Mouse (Mus musculus): ENCODE results near the gene Pabpn1. TPM values are rescaled to one million over a fixed set of nuclear protein-coding genes. Genes with fewer than 3 reads are reported as not detected.

Pabpn1 gene
- polyA plus RNA-seq, 1 experiment from 2014 or later = 135 TPM

- H3K4me1 ChIP-seq (ENCODE audit: insufficient read depth, low read length) = peaks cover 20% of the 10 kb centered on the region
- peak; percentile 92 for ATAC-seq (ENCODE audit: low FRiP score, low TSS enrichment)
- WGBS = 0% methylated on average over 28 of the region's 28 CpGs
- peak within 1 kb of the TSS; percentile 98 for H3K4me2 ChIP-seq (replicated peaks; ENCODE audit: low read depth, low read length)
- H3K9ac ChIP-seq (replicated peaks; ENCODE audit: low read length) = peak within 1 kb of the TSS; percentile 85
- peak within 1 kb of the TSS; percentile 75 for H3K27ac ChIP-seq (ENCODE audit: low read length)
- H3K36me3 ChIP-seq (ENCODE audit: insufficient read depth, low read length) = peaks cover 19% of the 10 kb centered on the region
- H3K27me3 ChIP-seq (ENCODE audit: insufficient read depth, low read length) = no peaks in the 10 kb centered on the region
- no peaks in the 10 kb centered on the region for H3K9me3 ChIP-seq (ENCODE audit: low read length)
- H3K4me3 ChIP-seq (ENCODE audit: low read length) = peak within 1 kb of the TSS; percentile 86
Observed at GRCm38 (mm10) chr14:54912886-54913285, 20.6 kb downstream of the Pabpn1 start, which contains the start of gene Slc22a17. Slc22a17 (minus strand) TSS chr14:54913132.

DNA sequence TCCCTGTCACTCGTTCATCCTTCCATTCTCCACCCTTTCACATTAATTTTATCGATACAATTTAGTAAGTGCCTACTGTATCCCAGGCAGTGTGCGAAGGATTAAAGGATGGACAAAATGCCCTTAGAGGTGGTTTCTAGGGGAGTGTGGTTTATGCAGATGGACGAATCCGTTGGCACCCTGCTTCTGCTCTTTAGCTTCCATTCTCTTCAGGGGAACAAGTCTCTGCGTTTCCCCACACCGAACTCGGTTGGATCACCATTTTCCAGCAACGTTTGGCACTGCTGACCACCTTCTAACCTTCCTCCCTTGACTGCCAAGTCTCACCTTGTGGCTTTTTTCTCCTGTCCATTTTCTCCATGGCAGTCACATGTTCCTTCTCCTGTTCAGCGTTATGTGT, 21.0 kb downstream of the Pabpn1 start:
- WGBS = 16% methylated on average over 10 of the region's 10 CpGs
- H3K4me3 ChIP-seq (ENCODE audit: low read length) = peak overlapping the region; percentile 86
- H3K9me3 ChIP-seq (ENCODE audit: low read length) = no peaks in the 10 kb centered on the region
- H3K9ac ChIP-seq (replicated peaks; ENCODE audit: low read length) = peak overlapping the region; percentile 85
- peaks cover 20% of the 10 kb centered on the region for H3K4me1 ChIP-seq (ENCODE audit: insufficient read depth, low read length)
- no peak; the same call in 1 of the 2 replicates for ATAC-seq (ENCODE audit: low FRiP score, low TSS enrichment)
- peak overlapping the region; percentile 98 for H3K4me2 ChIP-seq (replicated peaks; ENCODE audit: low read depth, low read length)
- peaks cover 18% of the 10 kb centered on the region for H3K36me3 ChIP-seq (ENCODE audit: insufficient read depth, low read length)
- H3K27ac ChIP-seq (ENCODE audit: low read length) = no peak overlapping the region
- no peaks in the 10 kb centered on the region for H3K27me3 ChIP-seq (ENCODE audit: insufficient read depth, low read length)

- H3K27ac ChIP-seq (ENCODE audit: low read length) = no peak overlapping the region
- H3K4me2 ChIP-seq (replicated peaks; ENCODE audit: low read depth, low read length) = no peak overlapping the region
- peaks cover 48% of the 10 kb centered on the region for H3K36me3 ChIP-seq (ENCODE audit: insufficient read depth, low read length)
- peaks cover 13% of the 10 kb centered on the region for H3K9me3 ChIP-seq (ENCODE audit: low read length)
- H3K9ac ChIP-seq (replicated peaks; ENCODE audit: low read length) = no peak overlapping the region
- no peaks in the 10 kb centered on the region for H3K27me3 ChIP-seq (ENCODE audit: insufficient read depth, low read length)
- no peak overlapping the region for H3K4me3 ChIP-seq (ENCODE audit: low read length)
- ATAC-seq (ENCODE audit: low FRiP score, low TSS enrichment) = no peak
- peaks cover 20% of the 10 kb centered on the region for H3K4me1 ChIP-seq (ENCODE audit: insufficient read depth, low read length)
- 88% methylated on average over 16 of the region's 16 CpGs for WGBS
Observed at GRCm38 (mm10) chr14:54920076-54920685, 27.9 kb downstream of the Pabpn1 start.

DNA sequence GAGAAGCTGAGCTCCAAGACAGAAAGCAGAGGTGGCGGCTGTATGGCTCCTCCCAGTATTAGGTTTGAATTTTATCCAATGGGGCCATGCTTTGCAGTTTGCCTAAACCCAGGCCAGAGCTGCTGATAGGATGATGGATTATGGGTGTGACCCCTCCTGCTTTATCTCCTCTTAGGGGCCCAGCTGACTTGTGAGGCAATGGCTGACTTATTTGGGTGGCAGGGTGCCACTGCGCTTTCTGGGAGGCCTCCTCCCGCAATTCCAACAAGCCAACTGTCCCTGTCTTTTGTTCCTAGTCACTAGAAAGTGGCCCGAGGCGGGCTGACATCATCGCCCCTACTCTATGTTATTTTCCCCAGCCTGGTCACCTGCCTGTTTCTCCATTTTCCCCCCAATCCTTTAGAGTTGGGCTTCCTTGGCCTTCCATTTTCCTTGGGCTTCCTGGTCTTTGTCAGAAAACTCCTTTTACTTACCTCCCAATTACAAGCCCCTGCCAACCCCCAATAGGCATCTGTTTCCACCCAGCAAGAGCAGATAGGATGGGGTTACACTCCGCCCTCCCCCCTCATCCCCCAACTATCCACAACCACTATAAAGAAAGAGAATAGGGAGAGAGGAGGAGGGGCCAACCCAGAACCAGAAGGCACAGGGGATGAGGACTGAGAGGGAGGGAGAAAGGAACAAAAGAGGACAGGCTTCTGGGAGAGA, 32.5 kb downstream of the Pabpn1 start:
- peaks cover 22% of the 10 kb centered on the region; the same call in 1 of the 2 replicates for H3K36me3 ChIP-seq (ENCODE audit: insufficient read depth, low read length)
- peaks cover 35% of the 10 kb centered on the region for H3K4me1 ChIP-seq (ENCODE audit: insufficient read depth, low read length)
- H3K27me3 ChIP-seq (ENCODE audit: insufficient read depth, low read length) = 0 out of 2 replicates have a peak, but pooled peaks cover 2% of the 10 kb centered on the region
- peak overlapping the region; percentile 99 for H3K27ac ChIP-seq (ENCODE audit: low read length)
- 16% methylated on average over 7 of the region's 7 CpGs for WGBS
- H3K4me3 ChIP-seq (ENCODE audit: low read length) = peak overlapping the region; percentile 55
- H3K4me2 ChIP-seq (replicated peaks; ENCODE audit: low read depth, low read length) = peak overlapping the region; percentile 81
- ATAC-seq (ENCODE audit: low FRiP score, low TSS enrichment) = peak; percentile 63
- H3K9me3 ChIP-seq (ENCODE audit: low read length) = peaks cover 13% of the 10 kb centered on the region
- H3K9ac ChIP-seq (replicated peaks; ENCODE audit: low read length) = peak overlapping the region; percentile 82

- Histone ChIP-seq H3K4me2 (replicated peaks; ENCODE audit: low read depth, low read length) (peak within 1 kb of the TSS; percentile 81), H3K4me1 (ENCODE audit: insufficient read depth, low read length) (peaks cover 36% of the 10 kb centered on the region), H3K27me3 (ENCODE audit: insufficient read depth, low read length) (0 out of 2 replicates have a peak, but pooled peaks cover 2% of the 10 kb centered on the region), H3K9me3 (ENCODE audit: low read length) (peaks cover 13% of the 10 kb centered on the region), H3K4me3 (ENCODE audit: low read length) (peak within 1 kb of the TSS; percentile 55), H3K27ac (ENCODE audit: low read length) (peak within 1 kb of the TSS; percentile 99), H3K36me3 (ENCODE audit: insufficient read depth, low read length) (peaks cover 15% of the 10 kb centered on the region; the same call in 1 of the 2 replicates), H3K9ac (replicated peaks; ENCODE audit: low read length) (peak within 1 kb of the TSS; percentile 82)
- WGBS = 2% methylated on average over 57 of the region's 57 CpGs
- peak; percentile 72 for ATAC-seq (ENCODE audit: low FRiP score, low TSS enrichment)
Observed at GRCm38 (mm10) chr14:54925349-54926342, 33.3 kb downstream of the Pabpn1 start, which contains the start of gene Efs. Efs (minus strand) TSS chr14:54926126.

- Histone ChIP-seq H3K4me1 (ENCODE audit: insufficient read depth, low read length) (peaks cover 32% of the 10 kb centered on the region), H3K4me3 (ENCODE audit: low read length) (peak overlapping the region; percentile 55), H3K27ac (ENCODE audit: low read length) (peak overlapping the region; percentile 99), H3K4me2 (replicated peaks; ENCODE audit: low read depth, low read length) (peak overlapping the region; percentile 81), H3K9me3 (ENCODE audit: low read length) (peaks cover 5% of the 10 kb centered on the region; the same call in 1 of the 2 replicates), H3K9ac (replicated peaks; ENCODE audit: low read length) (peak overlapping the region; percentile 82), H3K27me3 (ENCODE audit: insufficient read depth, low read length) (0 out of 2 replicates have a peak, but pooled peaks cover 2% of the 10 kb centered on the region), H3K36me3 (ENCODE audit: insufficient read depth, low read length) (peaks cover 6% of the 10 kb centered on the region; the same call in 1 of the 2 replicates)
- WGBS = under 1% methylated on average over 44 of the region's 58 CpGs
- ATAC-seq (ENCODE audit: low FRiP score, low TSS enrichment) = peak; percentile 87
Observed at GRCm38 (mm10) chr14:54926401-54927158, 34.3 kb downstream of the Pabpn1 start.

DNA sequence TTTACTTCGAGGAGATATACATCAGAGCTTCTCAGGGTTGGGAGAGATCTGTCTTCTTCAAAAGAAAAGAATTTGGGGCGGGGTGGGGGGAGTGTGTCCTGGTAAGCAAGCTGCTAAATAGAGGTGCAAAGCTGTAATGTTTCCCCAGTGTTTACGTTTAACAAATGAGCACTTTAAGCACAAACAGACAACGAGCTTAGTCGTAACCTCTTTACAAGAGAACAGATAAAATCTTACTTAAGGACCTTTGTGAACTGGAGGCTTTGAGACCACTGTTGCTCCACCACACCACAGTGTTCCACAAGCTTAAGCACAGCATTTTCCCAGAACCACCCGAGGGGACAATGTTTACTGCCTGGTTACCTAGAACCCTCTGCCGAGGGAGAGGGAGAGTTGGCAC, 35.0 kb downstream of the Pabpn1 start:
- Histone ChIP-seq H3K27me3 (ENCODE audit: insufficient read depth, low read length) (0 out of 2 replicates have a peak, but pooled peaks cover 2% of the 10 kb centered on the region), H3K4me1 (ENCODE audit: insufficient read depth, low read length) (peaks cover 32% of the 10 kb centered on the region), H3K9me3 (ENCODE audit: low read length) (no peaks in the 10 kb centered on the region), H3K27ac (ENCODE audit: low read length) (peak overlapping the region; percentile 99), H3K4me2 (replicated peaks; ENCODE audit: low read depth, low read length) (peak overlapping the region; percentile 81), H3K4me3 (ENCODE audit: low read length) (peak overlapping the region; percentile 55), H3K9ac (replicated peaks; ENCODE audit: low read length) (peak overlapping the region; percentile 82), H3K36me3 (ENCODE audit: insufficient read depth, low read length) (no peaks in the 10 kb centered on the region)
- 10% methylated on average over 7 of the region's 7 CpGs for WGBS
- ATAC-seq (ENCODE audit: low FRiP score, low TSS enrichment) = no peak

GRCm38 (mm10) chr14:54929801-54930200, 37.5 kb downstream of the Pabpn1 start:
- H3K4me3 ChIP-seq (ENCODE audit: low read length) = no peak overlapping the region
- no peak for ATAC-seq (ENCODE audit: low FRiP score, low TSS enrichment)
- peaks cover 26% of the 10 kb centered on the region for H3K4me1 ChIP-seq (ENCODE audit: insufficient read depth, low read length)
- no peaks in the 10 kb centered on the region for H3K36me3 ChIP-seq (ENCODE audit: insufficient read depth, low read length)
- no peaks in the 10 kb centered on the region for H3K9me3 ChIP-seq (ENCODE audit: low read length)
- 0 out of 2 replicates have a peak, but pooled peaks cover 2% of the 10 kb centered on the region for H3K27me3 ChIP-seq (ENCODE audit: insufficient read depth, low read length)
- no peak overlapping the region for H3K9ac ChIP-seq (replicated peaks; ENCODE audit: low read length)
- H3K27ac ChIP-seq (ENCODE audit: low read length) = no peak overlapping the region
- H3K4me2 ChIP-seq (replicated peaks; ENCODE audit: low read depth, low read length) = no peak overlapping the region
- WGBS = 66% methylated on average over 5 of the region's 5 CpGs
